Mouse (Mus musculus): ENCODE data around the gene Letm1. TPM values are rescaled to one million over a fixed set of nuclear protein-coding genes. Genes with fewer than 3 reads are reported as not detected.

Letm1 gene
- total RNA-seq, 4 experiments from 2014 or later: 69.8 to 82.0 (median 73.8) TPM

GRCm38 (mm10) chr5:33740548-33740947 is 42.1 kb downstream of the Letm1 start:
- no peak for DNase-seq (ENCODE audit: low spot score in 2 of 2)

GRCm38 (mm10) chr5:33738341-33738740 is 44.3 kb downstream of the Letm1 start:
- DNase-seq (ENCODE audit: low spot score in 2 of 2): no peak

GRCm38 (mm10) chr5:33737903-33738321 is 44.7 kb downstream of the Letm1 start:
- peak; percentile 26 to 27 for DNase-seq (ENCODE audit: low spot score in 2 of 2)

GRCm38 (mm10) chr5:33736230-33736629 is 46.4 kb downstream of the Letm1 start:
- DNase-seq (ENCODE audit: low spot score in 2 of 2): no peak

- no peak for DNase-seq (ENCODE audit: low spot score in 2 of 2)
Observed at GRCm38 (mm10) chr5:33735412-33736092, 47.1 kb downstream of the Letm1 start.

GRCm38 (mm10) chr5:33733837-33734236 is 48.8 kb downstream of the Letm1 start:
- no peak for DNase-seq (ENCODE audit: low spot score in 2 of 2)

- no peak for DNase-seq (ENCODE audit: low spot score in 2 of 2)
Observed at GRCm38 (mm10) chr5:33731051-33731450, 51.6 kb downstream of the Letm1 start.

GRCm38 (mm10) chr5:33730516-33730915 is 52.1 kb downstream of the Letm1 start:
- DNase-seq (ENCODE audit: low spot score in 2 of 2): no peak

GRCm38 (mm10) chr5:33728841-33729240 is 53.8 kb downstream of the Letm1 start:
- no peak for DNase-seq (ENCODE audit: low spot score in 2 of 2)

GRCm38 (mm10) chr5:33726891-33727290 is 55.7 kb downstream of the Letm1 start:
- no peak for DNase-seq (ENCODE audit: low spot score in 2 of 2)

- no peak for DNase-seq (ENCODE audit: low spot score in 2 of 2)
Observed at GRCm38 (mm10) chr5:33726081-33726647, 56.5 kb downstream of the Letm1 start.

- DNase-seq (ENCODE audit: low spot score in 2 of 2): no peak
Observed at GRCm38 (mm10) chr5:33723641-33724465, 58.8 kb downstream of the Letm1 start.

GRCm38 (mm10) chr5:33723019-33723640 is 59.5 kb downstream of the Letm1 start:
- DNase-seq (ENCODE audit: low spot score in 2 of 2): no peak

- no peak for DNase-seq (ENCODE audit: low spot score in 2 of 2)
Observed at GRCm38 (mm10) chr5:33722266-33723018, 60.2 kb downstream of the Letm1 start.

GRCm38 (mm10) chr5:33721541-33722265 is 60.9 kb downstream of the Letm1 start, which contains the start of gene Fgfr3:
TSS of gene Fgfr3 (plus strand) at chr5:33721674.
- peak in 1 of 2 experiments; percentile 39 for DNase-seq (ENCODE audit: low spot score in 2 of 2)

- DNase-seq (ENCODE audit: low spot score in 2 of 2): no peak
Observed at GRCm38 (mm10) chr5:33720852-33721490, 61.6 kb downstream of the Letm1 start.

- DNase-seq (ENCODE audit: low spot score in 2 of 2): no peak
Observed at GRCm38 (mm10) chr5:33718460-33718859, 64.2 kb downstream of the Letm1 start.

GRCm38 (mm10) chr5:33716467-33716866 is 66.2 kb downstream of the Letm1 start:
- no peak for DNase-seq (ENCODE audit: low spot score in 2 of 2)

- no peak for DNase-seq (ENCODE audit: low spot score in 2 of 2)
Observed at GRCm38 (mm10) chr5:33715182-33715581, 67.4 kb downstream of the Letm1 start.

GRCm38 (mm10) chr5:33712550-33712949 is 70.1 kb downstream of the Letm1 start:
- DNase-seq (ENCODE audit: low spot score in 2 of 2): no peak
